Mouse (Mus musculus) small intestine, adult 2 months (tissue): ENCODE results near the gene Ano8. TPM values are rescaled to one million over a fixed set of nuclear protein-coding genes. Genes with fewer than 3 reads are reported as not detected.
"Not testable (repeated sequence)": the region's sequence is repeated elsewhere in the genome, so short reads cannot be mapped to it uniquely, and the experiment has no call there.

Experiments used
- H3K27ac ChIP-seq: fragments of 200-500 bp; 2 replicates; pipeline ENCODE4 v1.5.1; 2012; ENCODE audit warnings: low read depth, low read length, control low read depth, inconsistent platforms; ENCODE audit not compliant: insufficient read depth
- H3K27me3 ChIP-seq: fragments of 200-500 bp; 2 replicates; pipeline ENCODE4 v1.6.1; 2012; ENCODE audit warnings: mild to moderate bottlenecking, moderate library complexity, low read length, inconsistent platforms; ENCODE audit not compliant: control insufficient read depth, insufficient read depth
- H3K36me3 ChIP-seq: fragments of 200-500 bp; 2 replicates; pipeline ENCODE4 v1.6.1; 2012; ENCODE audit warnings: mild to moderate bottlenecking, low read length, control low read depth, inconsistent platforms; ENCODE audit not compliant: control insufficient read depth, insufficient read depth
- H3K4me1 ChIP-seq: fragments of 200-500 bp; 2 replicates; pipeline ENCODE4 v1.6.1; 2012; ENCODE audit warnings: low read length, inconsistent platforms, mixed read lengths; ENCODE audit not compliant: control insufficient read depth, insufficient read depth, insufficient read length
- H3K4me3 ChIP-seq: fragments of 200-500 bp; 2 replicates; pipeline ENCODE4 v1.5.1; 2012; ENCODE audit warnings: low read depth, mild to moderate bottlenecking, control low read depth, inconsistent platforms, low read length, moderate library complexity
- CTCF ChIP-seq: fragments of 200-500 bp; IDR thresholded peaks from 2 replicates; pipeline ENCODE4 v1.5.1; 2012; ENCODE audit warnings: low read depth, mild to moderate bottlenecking, control low read depth, inconsistent platforms, low read length, moderate library complexity, mixed read lengths; ENCODE audit not compliant: insufficient replicate concordance, insufficient read length; ENCODE audit errors: extremely low read depth
- POLR2A ChIP-seq: fragments of 200-500 bp; IDR thresholded peaks from 2 replicates; pipeline ENCODE4 v1.6.1; 2012; ENCODE audit warnings: low read depth, mild to moderate bottlenecking, control low read depth, inconsistent platforms, low read length, moderate library complexity
- WGBS: fragments of 180-500 bp; shearing (Covaris S2); methylation state at CpG from one replicate; pipeline ENCODE4 v1.1.7; 2018; 5-methylcytosine and 5-hydroxymethylcytosine counted together
- polyA plus RNA-seq: library from polyadenylated mRNA; depleted of rRNA; stranded (reverse); fragments of >200 nt; gene quantifications from 2 replicates; pipeline ENCODE4 v1.2.3, GENCODE M21; 2012

Ano8 gene
- polyA plus RNA-seq, 1 experiment, result 19.8 TPM

- H3K27ac ChIP-seq, result no peak overlapping the region
- H3K27me3 ChIP-seq, result no peaks in the 10 kb centered on the region
- TF ChIP-seq CTCF (no peak), POLR2A (no peak)
- H3K4me3 ChIP-seq, result no peak overlapping the region
- H3K36me3 ChIP-seq, result no peaks in the 10 kb centered on the region
- 44% methylated on average over 22 of the region's 22 CpGs for WGBS
- H3K4me1 ChIP-seq, result peaks cover 6% of the 10 kb centered on the region; the same call in 1 of the 2 replicates
Observed at GRCm38 (mm10) chr8:71456906-71457305, 28.9 kb downstream of the Ano8 start.

GRCm38 (mm10) chr8:71454668-71455067, 31.1 kb downstream of the Ano8 start:
- H3K4me1 ChIP-seq, result peaks cover 6% of the 10 kb centered on the region; the same call in 1 of the 2 replicates
- no peaks in the 10 kb centered on the region for H3K36me3 ChIP-seq
- H3K27ac ChIP-seq, result no peak overlapping the region
- H3K27me3 ChIP-seq, result no peaks in the 10 kb centered on the region
- H3K4me3 ChIP-seq, result no peak overlapping the region
- TF ChIP-seq POLR2A, result no peak
- TF ChIP-seq CTCF, result no peak
- 64% methylated on average over 8 of the region's 8 CpGs for WGBS

GRCm38 (mm10) chr8:71452669-71453068, 33.1 kb downstream of the Ano8 start:
- no peaks in the 10 kb centered on the region for H3K27me3 ChIP-seq
- no peak overlapping the region for H3K27ac ChIP-seq
- TF ChIP-seq CTCF, result no peak
- TF ChIP-seq POLR2A, result no peak
- no peak overlapping the region for H3K4me3 ChIP-seq
- WGBS, result 78% methylated on average over 2 of the region's 2 CpGs
- peaks cover 6% of the 10 kb centered on the region; the same call in 1 of the 2 replicates for H3K4me1 ChIP-seq
- no peaks in the 10 kb centered on the region for H3K36me3 ChIP-seq

GRCm38 (mm10) chr8:71451777-71452176, 34.0 kb downstream of the Ano8 start:
- Histone ChIP-seq H3K27ac (no peak overlapping the region), H3K4me1 (peaks cover 2% of the 10 kb centered on the region; the same call in 1 of the 2 replicates), H3K27me3 (no peaks in the 10 kb centered on the region), H3K36me3 (no peaks in the 10 kb centered on the region), H3K4me3 (no peak overlapping the region)
- TF ChIP-seq POLR2A, result no peak
- no peak for TF ChIP-seq CTCF
- 42% methylated on average over 11 of the region's 11 CpGs for WGBS

- TF ChIP-seq CTCF (no peak), POLR2A (no peak)
- no peaks in the 10 kb centered on the region for H3K4me1 ChIP-seq
- H3K4me3 ChIP-seq, result no peak overlapping the region
- no peaks in the 10 kb centered on the region for H3K36me3 ChIP-seq
- no peaks in the 10 kb centered on the region for H3K27me3 ChIP-seq
- no peak overlapping the region for H3K27ac ChIP-seq
- WGBS, result 60% methylated on average over 4 of the region's 4 CpGs
Observed at GRCm38 (mm10) chr8:71451337-71451736, 34.4 kb downstream of the Ano8 start.

GRCm38 (mm10) chr8:71445096-71445495, 40.7 kb downstream of the Ano8 start:
- Histone ChIP-seq H3K4me3 (no peak overlapping the region), H3K36me3 (no peaks in the 10 kb centered on the region), H3K4me1 (no peaks in the 10 kb centered on the region), H3K27ac (no peak overlapping the region), H3K27me3 (no peaks in the 10 kb centered on the region)
- no peak for TF ChIP-seq POLR2A
- no peak for TF ChIP-seq CTCF
- 50% methylated on average over 7 of the region's 7 CpGs for WGBS

- WGBS, result under 1% methylated on average over 7 of the region's 7 CpGs
Observed at GRCm38 (mm10) chr8:71441404-71441803, 44.4 kb downstream of the Ano8 start.

GRCm38 (mm10) chr8:71437041-71437440, 48.7 kb downstream of the Ano8 start:
- Histone ChIP-seq H3K4me3 (no peak overlapping the region), H3K4me1 (no peaks in the 10 kb centered on the region), H3K27ac (no peak overlapping the region), H3K27me3 (no peaks in the 10 kb centered on the region), H3K36me3 (no peaks in the 10 kb centered on the region)
- TF ChIP-seq POLR2A (no peak), CTCF (no peak)
- 46% methylated on average over 3 of the region's 3 CpGs for WGBS

More at GRCm38 (mm10) chr8:71441404-71441803, 44.4 kb downstream of the Ano8 start:
- Histone ChIP-seq H3K4me3 (no peak overlapping the region), H3K36me3 (no peaks in the 10 kb centered on the region), H3K27ac (no peak overlapping the region), H3K27me3 (no peaks in the 10 kb centered on the region), H3K4me1 (no peaks in the 10 kb centered on the region)
- TF ChIP-seq POLR2A (no peak), CTCF (no peak)

GRCm38 (mm10) chr8:71432935-71433334, 52.8 kb downstream of the Ano8 start:
- H3K4me1 ChIP-seq, H3K4me3 ChIP-seq, H3K36me3 ChIP-seq, H3K27ac ChIP-seq, H3K27me3 ChIP-seq: not testable (repeated sequence)
- WGBS, result 74% methylated on average over 1 of the region's 1 CpGs
